ENCODE assay signal across 8 mouse cellular contexts in genomic region chr5:147945000-147945666, GRCm38 (mm10). TPM values are rescaled to one million over a fixed set of nuclear protein-coding genes. Genes with fewer than 3 reads are reported as not detected.
DNase-seq lines count a peak whose midpoint lies in the region; ATAC-seq and TF ChIP-seq lines count a peak whose summit lies in the region.

No protein-coding gene starts in this region.

- no peaks in the 10 kb centered on the region for H3K4me1 ChIP-seq in heart, postnatal 0 days (ENCODE audit: control insufficient read depth, insufficient read depth)
- H3K4me1 ChIP-seq in heart, embryonic 11.5 days (ENCODE audit: control insufficient read depth, insufficient read depth, low read length): no peaks in the 10 kb centered on the region
- H3K4me1 ChIP-seq in embryonic facial prominence, embryonic 14.5 days (ENCODE audit: control insufficient read depth, insufficient read depth, low read length): no peaks in the 10 kb centered on the region
- H3K4me1 ChIP-seq in midbrain, embryonic 15.5 days: peaks cover 3% of the 10 kb centered on the region; the same call in 1 of the 2 replicates

- no peaks in the 10 kb centered on the region for H3K36me3 ChIP-seq in heart, postnatal 0 days (replicated peaks; ENCODE audit: control insufficient read depth, insufficient read depth, low read length)
- no peaks in the 10 kb centered on the region for H3K36me3 ChIP-seq in heart, embryonic 11.5 days (ENCODE audit: control insufficient read depth, insufficient read depth, low read length)
- no peaks in the 10 kb centered on the region for H3K36me3 ChIP-seq in embryonic facial prominence, embryonic 14.5 days (ENCODE audit: control insufficient read depth, insufficient read depth, low read length)
- no peaks in the 10 kb centered on the region for H3K36me3 ChIP-seq in midbrain, embryonic 15.5 days (replicated peaks)

- H3K9me3 ChIP-seq in heart, postnatal 0 days (replicated peaks; ENCODE audit: control insufficient read depth, low read length): no peaks in the 10 kb centered on the region; the same call in none of the 2 replicates
- H3K9me3 ChIP-seq in heart, embryonic 11.5 days (replicated peaks; ENCODE audit: control insufficient read depth, low read length): peaks cover under 1% of the 10 kb centered on the region
- peaks cover 5% of the 10 kb centered on the region; the same call in 1 of the 2 replicates for H3K9me3 ChIP-seq in embryonic facial prominence, embryonic 14.5 days (ENCODE audit: control insufficient read depth, low read length)
- no peaks in the 10 kb centered on the region for H3K9me3 ChIP-seq in midbrain, embryonic 15.5 days

- H3K27ac ChIP-seq in heart, postnatal 0 days (ENCODE audit: low read depth): no peak overlapping the region
- no peak overlapping the region for H3K27ac ChIP-seq in heart, embryonic 11.5 days (ENCODE audit: low read depth, low read length)
- no peak overlapping the region for H3K27ac ChIP-seq in embryonic facial prominence, embryonic 14.5 days (replicated peaks; ENCODE audit: low read depth, low read length)
- H3K27ac ChIP-seq in midbrain, embryonic 15.5 days: no peak overlapping the region

- no peaks in the 10 kb centered on the region for H3K27me3 ChIP-seq in heart, postnatal 0 days (ENCODE audit: control insufficient read depth, insufficient read depth, low read length)
- H3K27me3 ChIP-seq in heart, embryonic 11.5 days (ENCODE audit: control insufficient read depth, insufficient read depth, low read length): no peaks in the 10 kb centered on the region
- H3K27me3 ChIP-seq in embryonic facial prominence, embryonic 14.5 days (replicated peaks; ENCODE audit: control insufficient read depth, insufficient read depth, low read length): no peaks in the 10 kb centered on the region
- H3K27me3 ChIP-seq in midbrain, embryonic 15.5 days (replicated peaks): no peaks in the 10 kb centered on the region

- ATAC-seq in heart, postnatal 0 days (ENCODE audit: insufficient read depth, low read depth): peak; percentile 44; the same call in 1 of the 2 replicates
- no peak for ATAC-seq in heart, embryonic 11.5 days (replicated peaks; ENCODE audit: insufficient number of reproducible peaks, low FRiP score, low TSS enrichment)
- no peak for ATAC-seq in embryonic facial prominence, embryonic 14.5 days (ENCODE audit: low read depth)
- peak; percentile 33; the same call in 1 of the 2 replicates for ATAC-seq in midbrain, embryonic 15.5 days (replicated peaks)

- no peak overlapping the region for H3K4me3 ChIP-seq in heart, postnatal 0 days (ENCODE audit: low read depth, low read length)
- H3K4me3 ChIP-seq in heart, embryonic 11.5 days (ENCODE audit: low read depth, low read length): no peak overlapping the region
- no peak overlapping the region for H3K4me3 ChIP-seq in embryonic facial prominence, embryonic 14.5 days (ENCODE audit: low read depth, low read length)
- no peak overlapping the region for H3K4me3 ChIP-seq in midbrain, embryonic 15.5 days

- WGBS in heart, postnatal 0 days: 17% methylated on average over 5 of the region's 5 CpGs
- WGBS in heart, embryonic 11.5 days (ENCODE audit: insufficient replicate concordance): 27% methylated on average over 5 of the region's 5 CpGs
- 38% methylated on average over 5 of the region's 5 CpGs for WGBS in embryonic facial prominence, embryonic 14.5 days
- WGBS in midbrain, embryonic 15.5 days: 29% methylated on average over 5 of the region's 5 CpGs

- TF ChIP-seq CTCF in heart, postnatal 0 days (IDR thresholded peaks at IDR 0.05; ENCODE audit: low read depth): peak; percentile 79

- TF ChIP-seq EP300 in heart, postnatal 0 days (IDR thresholded peaks at IDR 0.05; ENCODE audit: low read depth): no peak

- peak; percentile 62 for DNase-seq in heart, postnatal 0 days (ENCODE audit: low spot score)
- peak; percentile 63 for DNase-seq in testis, postnatal 10 days (ENCODE audit: low spot score)
- DNase-seq in testis, postnatal 14 days (ENCODE audit: low spot score): no peak
- peak; percentile 63 for DNase-seq in embryonic facial prominence, embryonic 14.5 days (ENCODE audit: low spot score)
- no peak for DNase-seq in cerebellum, postnatal 36 days
- DNase-seq in thymus, postnatal 10 days (ENCODE audit: low spot score in 2 of 2): no peak

- no peak overlapping the region for H3K4me2 ChIP-seq in heart, postnatal 0 days (ENCODE audit: low read depth, low read length)
- H3K4me2 ChIP-seq in heart, embryonic 11.5 days: no peak overlapping the region
- H3K4me2 ChIP-seq in embryonic facial prominence, embryonic 14.5 days (ENCODE audit: low read depth, low read length): no peak overlapping the region
- H3K4me2 ChIP-seq in midbrain, embryonic 15.5 days: no peak overlapping the region

- no peak overlapping the region for H3K9ac ChIP-seq in heart, postnatal 0 days (replicated peaks; ENCODE audit: low read depth, low read length)
- no peak overlapping the region for H3K9ac ChIP-seq in heart, embryonic 11.5 days (ENCODE audit: low read depth, low read length)
- H3K9ac ChIP-seq in embryonic facial prominence, embryonic 14.5 days (ENCODE audit: low read depth, low read length): no peak overlapping the region
- no peak overlapping the region for H3K9ac ChIP-seq in midbrain, embryonic 15.5 days

RNA-seq across cellular contexts. Expression of gene Mtus2, which starts 12.0 kb away (rescaled TPM):
- 59.9 and 101 TPM in 2 replicates for total RNA-seq in heart, postnatal 0 days (2014; rRNA removed; ENCODE audit: low replicate concordance)
- polyA plus RNA-seq in heart, postnatal 0 days (2015; fragmentation: Nextera tagmentation; extraction: Ambion mirVana): 151 and 165 TPM in 2 replicates
- 84.3 and 93.6 TPM in 2 replicates for polyA plus RNA-seq in heart, embryonic 11.5 days (2014; fragmentation: Nextera tagmentation; extraction: Ambion mirVana)
- polyA plus RNA-seq in embryonic facial prominence, embryonic 14.5 days (2014; fragmentation: Nextera tagmentation; extraction: Ambion mirVana): 6.2 and 7.4 TPM in 2 replicates
- 45.6 and 46.4 TPM in 2 replicates for polyA plus RNA-seq in midbrain, embryonic 15.5 days (2015; fragmentation: Nextera tagmentation; extraction: Ambion mirVana)

RNA-seq across cellular contexts. Expression of gene Slc46a3, which starts 50.5 kb away (rescaled TPM):
- 0.35 and 3.5 TPM in 2 replicates for total RNA-seq in heart, postnatal 0 days (2014; rRNA removed; ENCODE audit: low replicate concordance)
- polyA plus RNA-seq in heart, postnatal 0 days (2015; fragmentation: Nextera tagmentation; extraction: Ambion mirVana): 3.1 and 4.7 TPM in 2 replicates
- polyA plus RNA-seq in heart, embryonic 11.5 days (2014; fragmentation: Nextera tagmentation; extraction: Ambion mirVana): 4.5 and 4.7 TPM in 2 replicates
- polyA plus RNA-seq in embryonic facial prominence, embryonic 14.5 days (2014; fragmentation: Nextera tagmentation; extraction: Ambion mirVana): 3.9 and 4.5 TPM in 2 replicates
- 5.5 and 5.6 TPM in 2 replicates for polyA plus RNA-seq in midbrain, embryonic 15.5 days (2015; fragmentation: Nextera tagmentation; extraction: Ambion mirVana)

Comparison
In these comparisons a context has a peak if more than half of its experiments do, and no peak if none do; other contexts are left out.
1. ATAC-seq: peak in heart, postnatal 0 days (single experiment) and midbrain, embryonic 15.5 days (single experiment); none in heart, embryonic 11.5 days (single experiment) and embryonic facial prominence, embryonic 14.5 days (single experiment).
2. DNase-seq: peak in heart, postnatal 0 days (single experiment), testis, postnatal 10 days (single experiment) and embryonic facial prominence, embryonic 14.5 days (single experiment); none in testis, postnatal 14 days (single experiment), cerebellum, postnatal 36 days (0 of 2) and thymus, postnatal 10 days (0 of 2).